Mouse (Mus musculus) liver, adult 2 months (tissue): ENCODE results near the gene Ifna15.

Experiments
- CTCF ChIP-seq: fragments of 200-500 bp; IDR thresholded peaks from 2 replicates; pipeline ENCODE4 v1.5.1; 2011; ENCODE audit warnings: low read depth, low read length, control low read depth
- POLR2A ChIP-seq: fragments of 200-500 bp; IDR thresholded peaks from 2 replicates; pipeline ENCODE4 v1.6.1; 2011; ENCODE audit warnings: low read length, control low read depth; ENCODE audit not compliant: insufficient read depth; ENCODE audit errors: extremely low read depth

- TF ChIP-seq POLR2A = no peak
- no peak for TF ChIP-seq CTCF
These were observed 42.8 kb downstream of the Ifna15 start for GRCm38 (mm10) chr4:88515250-88515649.
